Mouse (Mus musculus): ENCODE measurements at regions not wholly inside any gene's neighbourhood (a gene's known extent, or its start where the extent isn't known, plus 50 kb on each side); places are given as distances from the start of the nearest gene placed in this dataset.

- DNase-seq (ENCODE audit: extremely low read depth, insufficient read length, low spot score), result no peak
Observed at GRCm38 (mm10) chr1:10771793-10772192, 642.1 kb upstream of the A830018L16Rik start.

- DNase-seq (ENCODE audit: extremely low read depth, insufficient read length, low spot score), result no peak
Observed at GRCm38 (mm10) chr1:10794074-10794783, 619.7 kb upstream of the A830018L16Rik start.

GRCm38 (mm10) chr1:10835653-10836415 is 578.1 kb upstream of the A830018L16Rik start:
- DNase-seq (ENCODE audit: extremely low read depth, insufficient read length, low spot score), result peak; percentile 39

- peak; percentile 10 for DNase-seq (ENCODE audit: extremely low read depth, insufficient read length, low spot score)
Observed at GRCm38 (mm10) chr1:10837180-10837579, 576.7 kb upstream of the A830018L16Rik start.

- no peak for DNase-seq (ENCODE audit: extremely low read depth, insufficient read length, low spot score)
Observed at GRCm38 (mm10) chr1:10852934-10853333, 561.0 kb upstream of the A830018L16Rik start.

GRCm38 (mm10) chr1:10854495-10854894 is 559.4 kb upstream of the A830018L16Rik start:
- DNase-seq (ENCODE audit: extremely low read depth, insufficient read length, low spot score), result no peak

GRCm38 (mm10) chr1:10871163-10871853 is 542.6 kb upstream of the A830018L16Rik start:
- DNase-seq (ENCODE audit: extremely low read depth, insufficient read length, low spot score), result no peak

GRCm38 (mm10) chr1:10872266-10872665 is 541.6 kb upstream of the A830018L16Rik start:
- peak; percentile 70 for DNase-seq (ENCODE audit: extremely low read depth, insufficient read length, low spot score)

GRCm38 (mm10) chr1:10872726-10873125 is 541.2 kb upstream of the A830018L16Rik start:
- peak; percentile 55 for DNase-seq (ENCODE audit: extremely low read depth, insufficient read length, low spot score)

GRCm38 (mm10) chr1:10877391-10878170 is 536.3 kb upstream of the A830018L16Rik start:
- peak; percentile 21 for DNase-seq (ENCODE audit: extremely low read depth, insufficient read length, low spot score)

GRCm38 (mm10) chr1:10878221-10878760 is 535.6 kb upstream of the A830018L16Rik start:
- peak; percentile 15 for DNase-seq (ENCODE audit: extremely low read depth, insufficient read length, low spot score)

- DNase-seq (ENCODE audit: extremely low read depth, insufficient read length, low spot score), result peak; percentile 75
Observed at GRCm38 (mm10) chr1:10880026-10880727, 533.7 kb upstream of the A830018L16Rik start.

GRCm38 (mm10) chr1:10898806-10899205 is 515.1 kb upstream of the A830018L16Rik start:
- peak; percentile 71 for DNase-seq (ENCODE audit: extremely low read depth, insufficient read length, low spot score)

- no peak for DNase-seq (ENCODE audit: extremely low read depth, insufficient read length, low spot score)
Observed at GRCm38 (mm10) chr1:10902721-10903120, 511.2 kb upstream of the A830018L16Rik start.

GRCm38 (mm10) chr1:10919958-10920357 is 493.9 kb upstream of the A830018L16Rik start:
- no peak for DNase-seq (ENCODE audit: extremely low read depth, insufficient read length, low spot score)

- DNase-seq (ENCODE audit: extremely low read depth, insufficient read length, low spot score), result no peak
Observed at GRCm38 (mm10) chr1:10932378-10933077, 481.4 kb upstream of the A830018L16Rik start.

GRCm38 (mm10) chr1:10933206-10933605 is 480.7 kb upstream of the A830018L16Rik start:
- peak; percentile 61 for DNase-seq (ENCODE audit: extremely low read depth, insufficient read length, low spot score)

GRCm38 (mm10) chr1:10938436-10938835 is 475.5 kb upstream of the A830018L16Rik start:
- no peak for DNase-seq (ENCODE audit: extremely low read depth, insufficient read length, low spot score)

GRCm38 (mm10) chr1:10940326-10940725 is 473.6 kb upstream of the A830018L16Rik start:
- DNase-seq (ENCODE audit: extremely low read depth, insufficient read length, low spot score), result peak; percentile 43
